Mouse (Mus musculus): Measurements from ENCODE around the gene Rcbtb1. TPM values are rescaled to one million over a fixed set of nuclear protein-coding genes. Genes with fewer than 3 reads are reported as not detected.
"Not testable (repeated sequence)": the region's sequence is repeated elsewhere in the genome, so short reads cannot be mapped to it uniquely, and the experiment has no call there.

Gene Rcbtb1
- polyA plus RNA-seq, 1 experiment from 2014 or later = 60.9 TPM

GRCm38 (mm10) chr14:59219241-59219640, 18.2 kb downstream of the Rcbtb1 start:
- no peak overlapping the region for H3K4me3 ChIP-seq
- H3K4me2 ChIP-seq = no peak overlapping the region
- no peaks in the 10 kb centered on the region for H3K9me3 ChIP-seq
- H3K9ac ChIP-seq = no peak overlapping the region
- 83% methylated on average over 3 of the region's 3 CpGs for WGBS
- no peaks in the 10 kb centered on the region for H3K4me1 ChIP-seq
- no peak overlapping the region for H3K27ac ChIP-seq
- no peak for ATAC-seq (replicated peaks)
- no peaks in the 10 kb centered on the region for H3K27me3 ChIP-seq (replicated peaks)
- peaks cover 45% of the 10 kb centered on the region for H3K36me3 ChIP-seq (replicated peaks)

GRCm38 (mm10) chr14:59226240-59226639, 25.2 kb downstream of the Rcbtb1 start:
- Histone ChIP-seq H3K27ac (no peak overlapping the region), H3K36me3 (replicated peaks) (peaks cover 56% of the 10 kb centered on the region), H3K27me3 (replicated peaks) (no peaks in the 10 kb centered on the region), H3K9ac (no peak overlapping the region), H3K4me2 (no peak overlapping the region), H3K9me3 (no peaks in the 10 kb centered on the region), H3K4me3 (no peak overlapping the region), H3K4me1 (no peaks in the 10 kb centered on the region)
- 95% methylated on average over 11 of the region's 11 CpGs for WGBS
- no peak for ATAC-seq (replicated peaks)

GRCm38 (mm10) chr14:59229822-59230221, 28.8 kb downstream of the Rcbtb1 start:
- no peak overlapping the region for H3K27ac ChIP-seq
- no peak overlapping the region for H3K4me2 ChIP-seq
- H3K4me3 ChIP-seq = no peak overlapping the region
- H3K27me3 ChIP-seq (replicated peaks) = no peaks in the 10 kb centered on the region
- no peak overlapping the region for H3K9ac ChIP-seq
- peaks cover 51% of the 10 kb centered on the region for H3K36me3 ChIP-seq (replicated peaks)
- no peak for ATAC-seq (replicated peaks)
- H3K9me3 ChIP-seq = no peaks in the 10 kb centered on the region
- H3K4me1 ChIP-seq = no peaks in the 10 kb centered on the region
- WGBS = 96% methylated on average over 3 of the region's 3 CpGs

GRCm38 (mm10) chr14:59230331-59230966, 29.4 kb downstream of the Rcbtb1 start:
- Histone ChIP-seq H3K27me3 (replicated peaks) (no peaks in the 10 kb centered on the region), H3K4me2 (no peak overlapping the region), H3K27ac (no peak overlapping the region), H3K4me3 (no peak overlapping the region), H3K36me3 (replicated peaks) (peaks cover 55% of the 10 kb centered on the region), H3K9ac (no peak overlapping the region), H3K9me3 (no peaks in the 10 kb centered on the region), H3K4me1 (no peaks in the 10 kb centered on the region)
- no peak for ATAC-seq (replicated peaks)
- WGBS = 87% methylated on average over 21 of the region's 21 CpGs

- Histone ChIP-seq H3K4me1 (no peaks in the 10 kb centered on the region), H3K27me3 (replicated peaks) (no peaks in the 10 kb centered on the region), H3K36me3 (replicated peaks) (peaks cover 60% of the 10 kb centered on the region), H3K4me3 (no peak overlapping the region), H3K4me2 (no peak overlapping the region), H3K27ac (no peak overlapping the region), H3K9me3 (no peaks in the 10 kb centered on the region), H3K9ac (no peak overlapping the region)
- 75% methylated on average over 5 of the region's 5 CpGs for WGBS
- ATAC-seq (replicated peaks) = no peak
Measured at GRCm38 (mm10) chr14:59232003-59232402, 31.0 kb downstream of the Rcbtb1 start.

GRCm38 (mm10) chr14:59233635-59234034, 32.6 kb downstream of the Rcbtb1 start:
- Histone ChIP-seq H3K27ac (no peak overlapping the region), H3K27me3 (replicated peaks) (no peaks in the 10 kb centered on the region)

GRCm38 (mm10) chr14:59250350-59250749, 49.3 kb downstream of the Rcbtb1 start:
- not testable (repeated sequence) for H3K9me3 ChIP-seq; H3K27me3 ChIP-seq (replicated peaks); H3K27ac ChIP-seq; H3K9ac ChIP-seq; H3K4me1 ChIP-seq; ATAC-seq (replicated peaks); H3K4me2 ChIP-seq; H3K4me3 ChIP-seq; H3K36me3 ChIP-seq (replicated peaks)
- WGBS = 73% methylated on average over 5 of the region's 5 CpGs

More at GRCm38 (mm10) chr14:59233635-59234034, 32.6 kb downstream of the Rcbtb1 start:
- no peaks in the 10 kb centered on the region for H3K9me3 ChIP-seq
- WGBS = 96% methylated on average over 9 of the region's 9 CpGs
- no peak overlapping the region for H3K4me3 ChIP-seq
- no peaks in the 10 kb centered on the region for H3K4me1 ChIP-seq
- H3K36me3 ChIP-seq (replicated peaks) = peaks cover 62% of the 10 kb centered on the region
- no peak overlapping the region for H3K4me2 ChIP-seq
- H3K9ac ChIP-seq = no peak overlapping the region
- no peak for ATAC-seq (replicated peaks)

GRCm38 (mm10) chr14:59255861-59256260, 54.9 kb downstream of the Rcbtb1 start:
- H3K36me3 ChIP-seq (replicated peaks); ATAC-seq (replicated peaks); H3K9me3 ChIP-seq; H3K9ac ChIP-seq; H3K27me3 ChIP-seq (replicated peaks); H3K4me2 ChIP-seq; H3K4me3 ChIP-seq; H3K4me1 ChIP-seq; H3K27ac ChIP-seq: not testable (repeated sequence)
- 97% methylated on average over 1 of the region's 1 CpGs for WGBS

- Histone ChIP-seq H3K27ac (no peak within 1 kb of the TSS), H3K4me1 (no peaks in the 10 kb centered on the region), H3K4me3 (no peak within 1 kb of the TSS), H3K4me2 (no peak within 1 kb of the TSS), H3K9me3 (no peaks in the 10 kb centered on the region), H3K27me3 (replicated peaks) (no peaks in the 10 kb centered on the region), H3K36me3 (replicated peaks) (no peaks in the 10 kb centered on the region), H3K9ac (no peak within 1 kb of the TSS)
- WGBS = 75% methylated on average over 3 of the region's 3 CpGs
- ATAC-seq (replicated peaks) = no peak
Measured at GRCm38 (mm10) chr14:59260056-59260455, 59.0 kb downstream of the Rcbtb1 start, which contains the start of gene Gm6904. Gene Gm6904 (minus strand): TSS chr14:59260216.

- H3K4me3 ChIP-seq; H3K4me1 ChIP-seq; H3K9me3 ChIP-seq; H3K36me3 ChIP-seq (replicated peaks); H3K27ac ChIP-seq; H3K27me3 ChIP-seq (replicated peaks); H3K9ac ChIP-seq; ATAC-seq (replicated peaks); H3K4me2 ChIP-seq: not testable (repeated sequence)
- WGBS = 90% methylated on average over 4 of the region's 4 CpGs
Measured at GRCm38 (mm10) chr14:59274961-59275360, 74.0 kb downstream of the Rcbtb1 start.

Other genes with a start within 250 kb of the Rcbtb1 start
- not detected in 2 replicates for gene 1700129C05Rik, start 58.3 kb upstream of the Rcbtb1 start, polyA plus RNA-seq (2015; fragmentation: Nextera tagmentation; extraction: Ambion mirVana)
- not detected in 2 replicates for gene Gm5142, start 22.5 kb upstream of the Rcbtb1 start, polyA plus RNA-seq (2015; fragmentation: Nextera tagmentation; extraction: Ambion mirVana)
- not detected in 2 replicates for gene Gm6904, start 59.0 kb downstream of the Rcbtb1 start, polyA plus RNA-seq (2015; fragmentation: Nextera tagmentation; extraction: Ambion mirVana)
- 0.22 TPM in 1 of 2 replicates, not detected in the other for gene Phf11a, start 96.3 kb downstream of the Rcbtb1 start, polyA plus RNA-seq (2015; fragmentation: Nextera tagmentation; extraction: Ambion mirVana)
- 0.87 TPM in 1 of 2 replicates, not detected in the other for gene Phf11b, start 140.1 kb downstream of the Rcbtb1 start, polyA plus RNA-seq (2015; fragmentation: Nextera tagmentation; extraction: Ambion mirVana)
- 0.50 and 0.60 TPM in 2 replicates for gene Phf11d, start 164.3 kb downstream of the Rcbtb1 start, polyA plus RNA-seq (2015; fragmentation: Nextera tagmentation; extraction: Ambion mirVana)
- 0.23 and 0.37 TPM in 2 replicates for gene Phf11c, start 194.2 kb downstream of the Rcbtb1 start, polyA plus RNA-seq (2015; fragmentation: Nextera tagmentation; extraction: Ambion mirVana)
- gene Setdb2, start 239.7 kb downstream of the Rcbtb1 start, polyA plus RNA-seq (2015; fragmentation: Nextera tagmentation; extraction: Ambion mirVana) = 6.5 TPM in 2 replicates
- gene Cab39l, start 239.8 kb downstream of the Rcbtb1 start, polyA plus RNA-seq (2015; fragmentation: Nextera tagmentation; extraction: Ambion mirVana) = 19.0 and 19.8 TPM in 2 replicates